Mouse (Mus musculus) MEL (cell line): ENCODE data around the gene Aldoc. TPM values are rescaled to one million over a fixed set of nuclear protein-coding genes. Genes with fewer than 3 reads are reported as not detected.

Experiments used
- DNase-seq: peaks from one replicate; pipeline ENCODE4 v3.0.0; 2011; ENCODE audit warnings: low read depth, low spot score
- H3K27ac ChIP-seq: 2 replicates; pipeline ENCODE4 v1.5.1; 2012; ENCODE audit warnings: low read depth, mild to moderate bottlenecking, control low read depth, low read length, moderate library complexity; ENCODE audit not compliant: control insufficient read depth
- H3K27me3 ChIP-seq, 2 experiments: fragments of 150-350 bp in 1 of 2; sonication (generic) in 1 of 2; 2 replicates each; pipeline ENCODE4 v1.6.1; 2012; ENCODE audit warnings: low read length in 2 of 2, mild to moderate bottlenecking in 2 of 2, improper control_type of control experiment in 1 of 2, moderate library complexity in 1 of 2; ENCODE audit not compliant: insufficient read depth in 2 of 2, control insufficient read depth in 1 of 2
- H3K36me3 ChIP-seq, 2 experiments: 2 replicates each; pipeline ENCODE4 v1.6.1; 2012 to 2014; ENCODE audit warnings: low read length in 2 of 2, improper control_type of control experiment in 1 of 2, inconsistent platforms in 1 of 2, mild to moderate bottlenecking in 1 of 2; ENCODE audit not compliant: insufficient read depth in 2 of 2, control insufficient read depth in 1 of 2
- H3K4me1 ChIP-seq, 2 experiments: fragments of 150-350 bp in 1 of 2; sonication (generic) in 1 of 2; 2 replicates each; pipeline ENCODE4 v1.6.1; 2012; ENCODE audit warnings: low read length in 2 of 2, improper control_type of control experiment in 1 of 2, mild to moderate bottlenecking in 1 of 2; ENCODE audit not compliant: insufficient read depth in 2 of 2, control insufficient read depth in 1 of 2
- H3K4me3 ChIP-seq, 2 experiments: fragments of 150-350 bp in 1 of 2; sonication (generic) in 1 of 2; 2 replicates each; pipeline ENCODE4 v1.5.1; 2012; ENCODE audit warnings: low read depth in 2 of 2, low read length in 2 of 2, mild to moderate bottlenecking in 2 of 2, moderate library complexity in 2 of 2, control low read depth in 1 of 2, improper control_type of control experiment in 1 of 2; ENCODE audit not compliant: control insufficient read depth in 1 of 2, insufficient read depth in 1 of 2
- H3K79me2 ChIP-seq: 2 replicates; pipeline ENCODE4 v1.6.1; 2012; ENCODE audit warnings: mild to moderate bottlenecking, low read length, moderate library complexity; ENCODE audit not compliant: control insufficient read depth, poor library complexity, insufficient read depth
- H3K9ac ChIP-seq: 2 replicates; pipeline ENCODE4 v1.6.1; 2012; ENCODE audit warnings: low read depth, mild to moderate bottlenecking, control low read depth, low read length, moderate library complexity; ENCODE audit not compliant: control insufficient read depth, poor library complexity, severe bottlenecking
- H3K9me3 ChIP-seq: fragments of 150-350 bp; sonication (generic); replicated peaks from 2 replicates; pipeline ENCODE4 v1.6.1; 2012; ENCODE audit warnings: mild to moderate bottlenecking, low read length, improper control_type of control experiment, moderate library complexity; ENCODE audit not compliant: insufficient read depth
- CHD1 ChIP-seq: IDR thresholded peaks from 2 replicates; pipeline ENCODE4 v1.6.1; 2012; ENCODE audit warnings: low read depth, mild to moderate bottlenecking, inconsistent platforms, low read length, improper control_type of control experiment
- CHD2 ChIP-seq: IDR thresholded peaks from 2 replicates; pipeline ENCODE4 v1.6.1; 2011; ENCODE audit warnings: low read length, improper control_type of control experiment
- CTCF ChIP-seq, 3 experiments: IDR thresholded peaks in 2 of 3; conservative IDR thresholded peaks in 1 of 3; 2 replicates each; pipeline ENCODE4 v1.5.1; 2011 to 2012; ENCODE audit warnings: low read length in 3 of 3, low read depth in 2 of 3, mild to moderate bottlenecking in 2 of 3, improper control_type of control experiment in 1 of 3, inconsistent platforms in 1 of 3, mixed read lengths in 1 of 3, moderate library complexity in 1 of 3; ENCODE audit not compliant: control insufficient read depth in 1 of 3, insufficient read depth in 1 of 3, poor library complexity in 1 of 3, severe bottlenecking in 1 of 3
- E2F4 ChIP-seq: IDR thresholded peaks from 2 replicates; pipeline ENCODE4 v1.6.1; 2011; ENCODE audit warnings: low read depth, low read length, improper control_type of control experiment, borderline replicate concordance
- ELF1 ChIP-seq: IDR thresholded peaks from 2 replicates; pipeline ENCODE4 v1.6.1; 2014; ENCODE audit warnings: low read depth, mild to moderate bottlenecking, inconsistent platforms, low read length, improper control_type of control experiment, moderate library complexity
- EP300 ChIP-seq, 2 experiments: IDR thresholded peaks; 2 replicates each; pipeline ENCODE4 v1.6.1; 2011; ENCODE audit warnings: improper control_type of control experiment in 2 of 2, low read length in 2 of 2, low read depth in 1 of 2, mild to moderate bottlenecking in 1 of 2
- GATA1 ChIP-seq: IDR thresholded peaks from 2 replicates; pipeline ENCODE4 v1.6.1; 2011; ENCODE audit warnings: low read depth, low read length, improper control_type of control experiment
- HCFC1 ChIP-seq: IDR thresholded peaks from 2 replicates; pipeline ENCODE4 v1.6.1; 2012; ENCODE audit warnings: low read depth, mild to moderate bottlenecking, inconsistent platforms, low read length, improper control_type of control experiment, moderate library complexity
- KAT2A ChIP-seq: conservative IDR thresholded peaks from 2 replicates; pipeline ENCODE4 v1.6.1; 2012; ENCODE audit warnings: low read depth, low read length, improper control_type of control experiment, inconsistent platforms
- MAFK ChIP-seq: IDR thresholded peaks from 2 replicates; pipeline ENCODE4 v1.6.1; 2011; ENCODE audit warnings: low read depth, mild to moderate bottlenecking, low read length, improper control_type of control experiment, borderline replicate concordance
- MAX ChIP-seq: IDR thresholded peaks from 2 replicates; pipeline ENCODE4 v1.6.1; 2011; ENCODE audit warnings: low read length, improper control_type of control experiment
- MEF2A ChIP-seq: IDR thresholded peaks from 2 replicates; pipeline ENCODE4 v1.6.1; 2014; ENCODE audit warnings: low read depth, mild to moderate bottlenecking, inconsistent platforms, low read length, improper control_type of control experiment; ENCODE audit not compliant: poor library complexity, insufficient replicate concordance, severe bottlenecking; ENCODE audit errors: extremely low read depth
- MYB ChIP-seq: IDR thresholded peaks from 2 replicates; pipeline ENCODE4 v1.6.1; 2011; ENCODE audit warnings: mild to moderate bottlenecking, low read depth, low read length, improper control_type of control experiment
- POLR2A ChIP-seq, 2 experiments: IDR thresholded peaks; 2 replicates each; pipeline ENCODE4 v1.6.1; 2011 to 2012; ENCODE audit warnings: low read length in 2 of 2, mild to moderate bottlenecking in 2 of 2, control low read depth in 1 of 2, improper control_type of control experiment in 1 of 2, low read depth in 1 of 2, moderate library complexity in 1 of 2; ENCODE audit not compliant: control insufficient read depth in 1 of 2, insufficient read depth in 1 of 2, poor library complexity in 1 of 2
- POLR2AphosphoS2 ChIP-seq: IDR thresholded peaks from 2 replicates; pipeline ENCODE4 v1.6.1; 2011; ENCODE audit warnings: low read length, improper control_type of control experiment
- RAD21 ChIP-seq: IDR thresholded peaks from 2 replicates; pipeline ENCODE4 v1.6.1; 2011; ENCODE audit warnings: mild to moderate bottlenecking, low read depth, low read length, improper control_type of control experiment
- SIN3A ChIP-seq: IDR thresholded peaks from 2 replicates; pipeline ENCODE4 v1.6.1; 2012; ENCODE audit warnings: low read length, improper control_type of control experiment, inconsistent platforms
- SMC3 ChIP-seq: IDR thresholded peaks from 2 replicates; pipeline ENCODE4 v1.6.1; 2011; ENCODE audit warnings: low read depth, low read length, improper control_type of control experiment
- TAL1 ChIP-seq: IDR thresholded peaks from 2 replicates; pipeline ENCODE4 v1.6.1; 2012; ENCODE audit warnings: mild to moderate bottlenecking, inconsistent platforms, low read length, moderate library complexity, mixed read lengths
- TCF12 ChIP-seq: IDR thresholded peaks from 2 replicates; pipeline ENCODE4 v1.6.1; 2014; ENCODE audit warnings: low read depth, mild to moderate bottlenecking, inconsistent platforms, low read length, improper control_type of control experiment, moderate library complexity
- USF1 ChIP-seq: IDR thresholded peaks from 2 replicates; pipeline ENCODE4 v1.6.1; 2014; ENCODE audit warnings: low read depth, mild to moderate bottlenecking, inconsistent platforms, low read length, improper control_type of control experiment, moderate library complexity
- ZC3H11A ChIP-seq: IDR thresholded peaks from 2 replicates; pipeline ENCODE4 v1.6.1; 2012; ENCODE audit warnings: low read depth, mild to moderate bottlenecking, inconsistent platforms, low read length, improper control_type of control experiment
- ZNF384 ChIP-seq: IDR thresholded peaks from 2 replicates; pipeline ENCODE4 v1.6.1; 2012; ENCODE audit warnings: low read depth, mild to moderate bottlenecking, inconsistent platforms, low read length, improper control_type of control experiment
- polyA plus RNA-seq, 2 experiments: library from polyadenylated mRNA; stranded (reverse) in 1 of 2; unstranded in 1 of 2; fragments of >175 nt in 1 of 2; fragments of >200 nt in 1 of 2; gene quantifications; 2 replicates each; pipeline versions ENCODE4 v1.2.1 to v1.2.4; 2012; ENCODE audit warnings: low replicate concordance in 2 of 2, low read depth in 1 of 2; ENCODE audit not compliant: insufficient read length in 2 of 2, insufficient read depth in 1 of 2, missing spikeins in 1 of 2
- total RNA-seq: library from RNA; depleted of rRNA; stranded (reverse); fragments of 300-350 nt; gene quantifications from 2 replicates; pipeline ENCODE4 v1.2.3, GENCODE M21; 2012

The Aldoc gene
- total and polyA plus RNA-seq, 3 experiments: 3.0 to 8.1 TPM; not detected in 1

GRCm38 (mm10) chr11:78347070-78347754 is 24.4 kb downstream of the Aldoc start:
- Histone ChIP-seq H3K9ac (no peak overlapping the region), H3K4me3 (no peak overlapping the region), H3K9me3 (no peaks in the 10 kb centered on the region), H3K27me3 (no peaks in the 10 kb centered on the region), H3K4me1 (peaks cover 13 to 25% of the 10 kb centered on the region in 2 experiments), H3K79me2 (peaks cover 9% of the 10 kb centered on the region), H3K27ac (no peak overlapping the region), H3K36me3 (peaks cover 0 to 21% of the 10 kb centered on the region in 2 experiments; a peak in 2 of 4 replicates)
- TF ChIP-seq MEF2A (no peak), TAL1 (no peak), TCF12 (no peak), CTCF (IDR thresholded peaks at IDR 0.05 in 2 of 3, conservative IDR thresholded peaks at IDR 0.05 in 1 of 3; ENCODE audit: control insufficient read depth in 1 of 3, insufficient read depth in 1 of 3, low read depth in 2 of 3, low read length in 3 of 3, poor library complexity in 1 of 3, severe bottlenecking in 1 of 3) (peak; percentile 86 to 98 (median 92)), RAD21 (peak; percentile 49), SMC3 (peak; percentile 68), EP300 (IDR thresholded peaks at IDR 0.05; ENCODE audit: low read depth in 1 of 2, low read length in 2 of 2) (no peak), E2F4 (no peak)
- DNase-seq: peak; percentile 87

DNA sequence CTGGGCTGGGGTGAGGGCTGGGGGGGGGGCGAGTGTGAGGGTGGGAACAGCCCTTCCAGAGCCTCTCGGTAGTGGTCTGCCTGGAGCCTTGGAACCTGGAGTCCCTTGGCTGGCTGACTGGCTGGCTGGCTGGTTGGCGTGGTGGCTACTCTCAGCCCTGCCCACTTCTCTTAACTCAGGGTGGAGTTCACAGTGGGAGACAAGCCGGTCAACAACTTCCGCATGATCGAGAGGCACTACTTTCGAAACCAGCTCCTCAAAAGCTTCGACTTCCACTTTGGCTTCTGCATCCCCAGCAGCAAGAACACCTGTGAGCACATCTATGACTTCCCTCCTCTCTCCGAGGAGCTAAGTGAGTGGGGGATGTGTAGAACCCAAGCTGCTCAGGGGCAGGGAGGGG is 25.1 kb downstream of the Aldoc start:
- Histone ChIP-seq H3K9ac (no peak overlapping the region), H3K4me3 (no peak overlapping the region), H3K4me1 (peaks cover 13 to 29% of the 10 kb centered on the region in 2 experiments), H3K27me3 (no peaks in the 10 kb centered on the region), H3K9me3 (no peaks in the 10 kb centered on the region), H3K27ac (no peak overlapping the region), H3K79me2 (peaks cover 9% of the 10 kb centered on the region), H3K36me3 (peaks cover 0 to 21% of the 10 kb centered on the region in 2 experiments; a peak in 2 of 4 replicates)
- no peak for TF ChIP-seq CHD1
- TF ChIP-seq HCFC1: no peak
- TF ChIP-seq SIN3A: no peak
- no peak for DNase-seq

DNA sequence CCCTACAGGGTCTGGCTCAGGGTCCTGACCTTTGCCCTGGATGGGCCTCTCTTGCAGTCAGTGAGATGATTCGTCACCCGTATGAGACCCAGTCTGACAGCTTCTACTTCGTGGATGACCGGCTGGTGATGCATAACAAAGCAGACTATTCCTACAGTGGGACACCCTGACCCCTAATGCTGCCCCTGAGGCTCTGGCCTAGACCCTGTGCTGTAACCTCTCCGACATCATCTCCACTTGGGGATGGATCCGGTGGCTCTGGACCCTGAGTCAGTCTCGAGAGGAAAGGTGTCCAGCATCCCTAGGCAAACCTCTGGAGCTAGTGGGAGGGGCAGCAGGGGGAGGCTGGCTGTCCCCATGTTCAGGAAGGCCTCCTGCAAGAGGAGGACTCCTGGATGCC is 25.7 kb downstream of the Aldoc start:
- Histone ChIP-seq H3K9ac (no peak overlapping the region), H3K27ac (no peak overlapping the region), H3K4me1 (peaks cover 13 to 34% of the 10 kb centered on the region in 2 experiments), H3K9me3 (no peaks in the 10 kb centered on the region), H3K79me2 (peaks cover 8% of the 10 kb centered on the region), H3K36me3 (peaks cover 0 to 21% of the 10 kb centered on the region in 2 experiments; a peak in 2 of 4 replicates), H3K4me3 (no peak overlapping the region), H3K27me3 (no peaks in the 10 kb centered on the region)
- DNase-seq: no peak
- TF ChIP-seq POLR2A (IDR thresholded peaks at IDR 0.05; ENCODE audit: control insufficient read depth in 1 of 2, insufficient read depth in 1 of 2, low read depth in 1 of 2, low read length in 2 of 2, poor library complexity in 1 of 2): no peak
- TF ChIP-seq MAX: no peak
- no peak for TF ChIP-seq GATA1
- TF ChIP-seq USF1: no peak
- TF ChIP-seq ELF1: no peak
- no peak for TF ChIP-seq POLR2AphosphoS2
- no peak for TF ChIP-seq ZNF384
- no peak for TF ChIP-seq ZC3H11A
- TF ChIP-seq SMC3: no peak
- no peak for TF ChIP-seq CHD1
- no peak for TF ChIP-seq KAT2A
- no peak for TF ChIP-seq CHD2
- no peak for TF ChIP-seq MYB
- TF ChIP-seq EP300 (IDR thresholded peaks at IDR 0.05; ENCODE audit: low read depth in 1 of 2, low read length in 2 of 2): no peak
- TF ChIP-seq MAFK: no peak
- TF ChIP-seq, all 39 proteins: peak for 0
